Mouse (Mus musculus): Measurements from ENCODE around the gene Galntl6.

DNA sequence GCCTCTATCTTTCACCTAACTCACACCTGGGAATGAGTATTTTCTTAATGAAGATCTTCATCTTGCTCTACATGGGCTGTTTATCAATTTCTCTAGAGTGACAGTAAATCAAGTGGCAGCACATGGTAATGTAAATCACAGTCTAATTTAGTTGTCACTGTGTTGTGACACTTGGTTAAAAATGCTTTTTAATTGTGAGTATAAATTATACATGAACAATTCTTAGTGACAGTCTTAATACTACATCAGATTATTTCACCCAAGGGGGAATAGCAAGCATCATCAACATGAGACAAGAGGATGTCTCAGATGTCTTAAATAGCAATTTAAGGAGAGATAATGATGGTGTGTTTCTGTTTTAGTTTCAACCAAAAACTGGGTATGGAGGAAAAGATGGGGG, 88.1 kb downstream of the Galntl6 start:
- TF ChIP-seq GATA1 (IDR thresholded peaks at IDR 0.05; ENCODE audit: low read length) = no peak
- TF ChIP-seq TAL1 (IDR thresholded peaks at IDR 0.05; ENCODE audit: low read length) = no peak
